Mouse (Mus musculus): ENCODE data around the gene A3galt2. TPM values are rescaled to one million over a fixed set of nuclear protein-coding genes. Genes with fewer than 3 reads are reported as not detected.

The A3galt2 gene
- polyA plus RNA-seq, 1 experiment from 2014 or later: 0.33 TPM

DNA sequence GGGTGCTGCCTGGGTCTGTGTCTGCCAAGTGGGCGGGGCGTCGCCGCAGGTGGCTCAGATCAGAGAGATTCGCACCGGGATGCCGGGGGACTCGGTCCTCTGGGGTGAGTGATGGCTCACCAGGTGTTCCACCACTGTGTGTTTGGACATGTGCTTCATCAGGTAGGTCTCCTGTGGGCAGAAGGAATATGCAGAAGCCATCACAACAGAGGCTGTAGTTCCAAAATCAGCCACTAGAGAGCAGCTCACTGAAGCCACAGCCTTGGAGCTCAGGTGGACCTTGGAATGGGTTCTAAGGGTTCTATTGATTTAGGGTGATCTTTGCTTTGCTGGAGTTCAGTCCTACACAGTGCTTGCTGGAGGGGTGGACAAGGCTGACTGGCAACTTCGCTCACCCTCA, 19.3 kb downstream of the A3galt2 start:
- H3K27ac ChIP-seq (ENCODE audit: low read depth, low read length): no peak overlapping the region
- no peaks in the 10 kb centered on the region for H3K27me3 ChIP-seq (ENCODE audit: control insufficient read depth, insufficient read depth, low read length)
- H3K9me3 ChIP-seq (ENCODE audit: control insufficient read depth, low read length): no peaks in the 10 kb centered on the region
- WGBS: 91% methylated on average over 9 of the region's 9 CpGs
- no peak overlapping the region for H3K9ac ChIP-seq (ENCODE audit: low read length)
- peaks cover 38% of the 10 kb centered on the region for H3K36me3 ChIP-seq (ENCODE audit: control insufficient read depth, insufficient read depth, low read length)
- 0 out of 2 replicates have a peak, but pooled peaks cover 2% of the 10 kb centered on the region for H3K4me1 ChIP-seq (ENCODE audit: control insufficient read depth, insufficient read depth, low read length)
- no peak overlapping the region for H3K4me2 ChIP-seq (ENCODE audit: low read depth)
- no peak overlapping the region for H3K4me3 ChIP-seq (ENCODE audit: low read depth, low read length)
- ATAC-seq (ENCODE audit: insufficient read depth, low FRiP score, low TSS enrichment): no peak
- peak; percentile 51 for DNase-seq (ENCODE audit: low spot score)

DNA sequence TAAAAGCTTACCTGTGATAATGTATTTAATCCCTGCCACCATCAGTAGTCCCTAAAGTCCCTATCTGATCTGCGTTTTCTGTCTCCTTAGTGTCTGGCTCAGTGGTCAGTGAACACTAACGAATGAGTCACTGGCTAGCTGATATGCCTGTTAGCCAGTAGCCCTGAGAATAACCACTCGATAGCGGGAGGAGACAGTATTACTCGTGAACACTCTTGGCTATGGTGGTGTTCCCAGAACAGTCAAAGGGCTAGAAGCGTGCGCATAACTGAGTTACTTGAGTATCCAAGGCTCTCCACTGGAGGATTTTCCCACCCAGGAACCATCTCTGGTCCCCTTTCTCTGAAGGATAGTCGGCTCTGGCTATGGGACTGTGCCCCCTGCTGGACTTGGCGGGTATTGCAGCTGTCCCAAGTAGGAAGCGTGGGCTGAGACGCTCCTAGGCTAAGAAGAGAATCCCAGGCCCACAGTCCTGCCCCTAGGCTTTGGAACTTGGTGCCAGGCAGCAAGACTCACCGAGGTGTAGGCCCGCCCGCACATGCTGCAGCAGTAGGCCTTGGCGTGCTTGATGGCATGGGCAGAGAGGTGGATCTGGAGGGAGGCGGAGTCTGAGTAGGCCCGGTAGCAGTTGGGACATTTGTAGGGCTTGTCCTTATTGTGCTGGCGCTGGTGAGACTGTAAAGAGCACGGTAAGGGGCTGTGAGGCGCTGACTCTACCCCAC, 21.6 kb downstream of the A3galt2 start:
- Histone ChIP-seq H3K36me3 (ENCODE audit: control insufficient read depth, insufficient read depth, low read length) (peaks cover 41% of the 10 kb centered on the region), H3K27me3 (ENCODE audit: control insufficient read depth, insufficient read depth, low read length) (no peaks in the 10 kb centered on the region), H3K4me1 (ENCODE audit: control insufficient read depth, insufficient read depth, low read length) (0 out of 2 replicates have a peak, but pooled peaks cover 2% of the 10 kb centered on the region), H3K4me2 (ENCODE audit: low read depth) (no peak overlapping the region), H3K9ac (ENCODE audit: low read length) (no peak overlapping the region), H3K9me3 (ENCODE audit: control insufficient read depth, low read length) (no peaks in the 10 kb centered on the region), H3K27ac (ENCODE audit: low read depth, low read length) (no peak overlapping the region), H3K4me3 (ENCODE audit: low read depth, low read length) (no peak overlapping the region)
- peak; percentile 86 for DNase-seq (ENCODE audit: low spot score)
- ATAC-seq (ENCODE audit: insufficient read depth, low FRiP score, low TSS enrichment): peak; percentile 48
- 49% methylated on average over 19 of the region's 20 CpGs for WGBS

DNA sequence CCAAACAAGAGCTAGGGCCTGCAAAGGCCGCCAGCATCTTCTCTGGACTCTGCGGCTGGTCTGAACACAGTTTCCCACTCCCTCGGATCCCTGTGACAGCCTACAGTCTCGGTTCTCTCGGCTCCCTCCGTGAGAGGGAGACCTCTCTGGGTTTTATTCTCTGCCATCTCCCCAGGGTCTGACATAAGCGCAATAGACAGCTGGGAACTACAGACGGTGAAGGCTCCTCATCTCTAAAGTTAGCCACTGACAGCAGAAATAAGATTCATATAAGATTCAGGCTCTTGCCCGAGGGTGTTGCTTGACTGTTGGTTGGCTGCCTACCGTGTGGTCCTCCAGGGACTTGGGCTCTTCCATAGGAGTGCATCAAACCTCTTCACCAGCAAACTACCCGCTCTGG, 22.4 kb downstream of the A3galt2 start:
- Histone ChIP-seq H3K27me3 (ENCODE audit: control insufficient read depth, insufficient read depth, low read length) (no peaks in the 10 kb centered on the region), H3K4me2 (ENCODE audit: low read depth) (no peak overlapping the region), H3K4me3 (ENCODE audit: low read depth, low read length) (no peak overlapping the region), H3K9ac (ENCODE audit: low read length) (no peak overlapping the region), H3K27ac (ENCODE audit: low read depth, low read length) (no peak overlapping the region), H3K4me1 (ENCODE audit: control insufficient read depth, insufficient read depth, low read length) (0 out of 2 replicates have a peak, but pooled peaks cover 2% of the 10 kb centered on the region), H3K36me3 (ENCODE audit: control insufficient read depth, insufficient read depth, low read length) (peaks cover 40% of the 10 kb centered on the region), H3K9me3 (ENCODE audit: control insufficient read depth, low read length) (no peaks in the 10 kb centered on the region)
- no peak for ATAC-seq (ENCODE audit: insufficient read depth, low FRiP score, low TSS enrichment)
- WGBS: 86% methylated on average over 11 of the region's 11 CpGs
- DNase-seq (ENCODE audit: low spot score): no peak

DNA sequence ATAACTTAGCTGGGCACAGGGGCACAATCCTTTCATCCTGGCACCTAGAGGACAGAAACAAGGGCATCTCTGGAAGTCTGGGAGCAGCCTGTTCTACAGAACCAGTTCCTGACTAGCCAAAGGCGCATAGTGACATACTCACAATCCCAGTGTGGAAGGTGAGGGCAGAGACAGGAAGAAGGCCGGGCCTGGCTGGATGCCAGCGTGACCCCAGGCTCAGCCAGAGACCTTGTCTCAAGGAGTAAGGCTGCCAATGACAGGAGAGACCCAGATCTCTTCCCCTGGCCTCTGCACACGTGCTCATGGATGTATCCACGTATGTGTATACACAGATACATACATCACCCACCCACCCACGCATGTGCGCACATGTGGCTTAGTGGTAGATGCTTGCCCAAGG, 26.9 kb downstream of the A3galt2 start:
- DNase-seq (ENCODE audit: low spot score) (no peak), ATAC-seq (ENCODE audit: insufficient read depth, low FRiP score, low TSS enrichment) (no peak)
- WGBS: 95% methylated on average over 7 of the region's 7 CpGs
- 0 out of 2 replicates have a peak, but pooled peaks cover under 1% of the 10 kb centered on the region for H3K4me1 ChIP-seq (ENCODE audit: control insufficient read depth, insufficient read depth, low read length)
- no peaks in the 10 kb centered on the region for H3K9me3 ChIP-seq (ENCODE audit: control insufficient read depth, low read length)
- H3K4me2 ChIP-seq (ENCODE audit: low read depth): no peak overlapping the region
- no peaks in the 10 kb centered on the region for H3K27me3 ChIP-seq (ENCODE audit: control insufficient read depth, insufficient read depth, low read length)
- no peak overlapping the region for H3K9ac ChIP-seq (ENCODE audit: low read length)
- peaks cover 40% of the 10 kb centered on the region for H3K36me3 ChIP-seq (ENCODE audit: control insufficient read depth, insufficient read depth, low read length)
- H3K4me3 ChIP-seq (ENCODE audit: low read depth, low read length): no peak overlapping the region
- no peak overlapping the region for H3K27ac ChIP-seq (ENCODE audit: low read depth, low read length)

DNA sequence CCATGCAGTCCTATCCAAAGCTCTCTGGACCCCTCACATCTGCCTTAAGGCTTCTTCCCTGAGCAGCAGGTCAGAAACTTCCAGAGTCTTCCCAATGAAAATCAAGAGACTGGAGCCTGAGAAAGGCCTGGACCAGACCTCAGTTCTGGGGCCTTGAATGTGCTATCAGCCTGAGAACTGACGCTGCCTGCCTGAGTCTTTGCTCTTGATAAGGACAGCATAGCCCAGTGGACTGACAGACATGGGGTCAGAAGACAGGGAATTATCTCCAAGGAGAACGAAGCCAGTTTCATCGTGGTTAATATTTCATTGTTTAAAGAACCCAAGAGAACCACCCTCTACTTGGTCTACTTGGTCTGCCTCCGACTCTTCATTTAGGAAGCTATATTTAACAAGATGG, 27.5 kb downstream of the A3galt2 start:
- WGBS: 87% methylated on average over 4 of the region's 4 CpGs
- Histone ChIP-seq H3K4me2 (ENCODE audit: low read depth) (no peak overlapping the region), H3K4me3 (ENCODE audit: low read depth, low read length) (no peak overlapping the region), H3K27me3 (ENCODE audit: control insufficient read depth, insufficient read depth, low read length) (no peaks in the 10 kb centered on the region), H3K4me1 (ENCODE audit: control insufficient read depth, insufficient read depth, low read length) (no peaks in the 10 kb centered on the region), H3K27ac (ENCODE audit: low read depth, low read length) (no peak overlapping the region), H3K9me3 (ENCODE audit: control insufficient read depth, low read length) (no peaks in the 10 kb centered on the region), H3K36me3 (ENCODE audit: control insufficient read depth, insufficient read depth, low read length) (peaks cover 42% of the 10 kb centered on the region), H3K9ac (ENCODE audit: low read length) (no peak overlapping the region)
- DNase-seq (ENCODE audit: low spot score) (no peak), ATAC-seq (ENCODE audit: insufficient read depth, low FRiP score, low TSS enrichment) (no peak)

DNA sequence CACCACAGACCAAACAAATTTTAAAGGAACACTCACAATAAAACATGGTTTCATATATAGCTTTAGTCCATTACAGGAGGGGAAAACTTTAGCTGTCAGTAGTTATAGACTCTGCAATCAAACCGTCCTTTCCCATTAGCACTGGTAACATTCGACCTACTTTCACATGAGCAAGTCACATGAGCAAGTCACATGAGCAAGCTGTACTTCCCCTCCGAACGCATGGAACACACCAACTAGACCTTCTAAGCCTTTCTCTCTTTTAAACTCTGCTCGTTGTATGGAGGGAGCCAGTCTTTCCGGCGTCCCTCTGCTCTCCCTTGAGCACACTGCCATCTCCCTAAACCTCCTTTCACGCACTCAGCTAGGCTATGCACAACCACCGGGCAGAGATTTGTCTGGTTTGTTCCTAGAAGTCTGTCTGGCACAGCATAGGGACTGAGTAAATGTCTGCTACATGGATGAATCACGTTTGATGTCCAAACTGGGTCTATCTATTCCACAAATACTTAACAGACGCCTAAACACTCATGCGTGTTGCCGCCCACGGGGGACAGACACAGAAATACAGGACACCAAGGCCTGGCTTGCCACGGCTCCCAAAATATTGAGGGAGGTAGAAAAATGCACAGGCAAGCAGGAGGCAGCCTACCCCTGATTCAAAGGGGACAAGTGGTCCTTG, 29.9 kb downstream of the A3galt2 start:
- H3K4me2 ChIP-seq (ENCODE audit: low read depth): no peak overlapping the region
- H3K9me3 ChIP-seq (ENCODE audit: control insufficient read depth, low read length): no peaks in the 10 kb centered on the region
- H3K4me3 ChIP-seq (ENCODE audit: low read depth, low read length): no peak overlapping the region
- H3K36me3 ChIP-seq (ENCODE audit: control insufficient read depth, insufficient read depth, low read length): peaks cover 32% of the 10 kb centered on the region
- WGBS: 93% methylated on average over 15 of the region's 15 CpGs
- H3K27me3 ChIP-seq (ENCODE audit: control insufficient read depth, insufficient read depth, low read length): no peaks in the 10 kb centered on the region
- no peak overlapping the region for H3K27ac ChIP-seq (ENCODE audit: low read depth, low read length)
- H3K9ac ChIP-seq (ENCODE audit: low read length): no peak overlapping the region
- DNase-seq (ENCODE audit: low spot score) (no peak), ATAC-seq (ENCODE audit: insufficient read depth, low FRiP score, low TSS enrichment) (no peak)
- H3K4me1 ChIP-seq (ENCODE audit: control insufficient read depth, insufficient read depth, low read length): no peaks in the 10 kb centered on the region

DNA sequence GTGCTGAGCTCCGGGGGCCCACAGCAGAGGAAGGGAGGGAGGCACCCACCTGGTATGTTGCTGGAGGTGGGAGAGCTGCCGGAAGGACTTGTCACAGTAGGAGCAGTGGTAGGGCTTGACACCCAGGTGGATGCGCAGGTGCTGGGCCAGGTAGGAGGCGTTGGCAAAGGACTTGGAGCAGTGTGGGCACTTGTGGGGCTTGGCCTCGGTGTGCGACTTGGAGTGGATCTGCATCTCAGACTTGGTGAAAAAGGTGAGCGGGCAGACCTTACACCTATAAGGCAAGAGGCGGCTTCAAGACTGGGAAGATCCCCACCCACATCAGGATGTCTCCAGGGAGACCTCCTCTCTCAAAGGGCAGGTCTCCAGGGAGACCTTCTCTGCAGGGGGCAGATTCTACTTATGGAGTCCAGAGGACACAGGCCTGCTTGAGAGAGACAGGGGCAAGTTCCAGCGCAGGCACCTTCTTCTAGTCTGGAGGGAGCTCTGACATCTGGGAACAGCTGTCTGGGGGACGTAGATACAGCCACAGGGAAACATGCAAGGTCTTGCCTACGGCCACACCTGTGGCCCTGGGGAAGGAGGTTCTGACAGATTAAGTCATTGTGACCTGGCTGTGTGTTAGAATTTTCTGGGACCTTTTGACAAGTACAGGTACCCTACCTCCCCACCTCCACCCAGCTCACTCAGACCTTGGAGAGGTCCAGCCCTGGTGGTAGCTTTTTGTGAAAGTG, 30.9 kb downstream of the A3galt2 start:
- H3K4me3 ChIP-seq (ENCODE audit: low read depth, low read length): no peak overlapping the region
- H3K4me2 ChIP-seq (ENCODE audit: low read depth): no peak overlapping the region
- H3K36me3 ChIP-seq (ENCODE audit: control insufficient read depth, insufficient read depth, low read length): peaks cover 30% of the 10 kb centered on the region
- no peak for ATAC-seq (ENCODE audit: insufficient read depth, low FRiP score, low TSS enrichment)
- no peak for DNase-seq (ENCODE audit: low spot score)
- H3K27me3 ChIP-seq (ENCODE audit: control insufficient read depth, insufficient read depth, low read length): no peaks in the 10 kb centered on the region
- H3K4me1 ChIP-seq (ENCODE audit: control insufficient read depth, insufficient read depth, low read length): no peaks in the 10 kb centered on the region; the same call in 1 of the 2 replicates
- H3K9me3 ChIP-seq (ENCODE audit: control insufficient read depth, low read length): no peaks in the 10 kb centered on the region
- WGBS: 89% methylated on average over 11 of the region's 11 CpGs
- H3K27ac ChIP-seq (ENCODE audit: low read depth, low read length): no peak overlapping the region
- no peak overlapping the region for H3K9ac ChIP-seq (ENCODE audit: low read length)

DNA sequence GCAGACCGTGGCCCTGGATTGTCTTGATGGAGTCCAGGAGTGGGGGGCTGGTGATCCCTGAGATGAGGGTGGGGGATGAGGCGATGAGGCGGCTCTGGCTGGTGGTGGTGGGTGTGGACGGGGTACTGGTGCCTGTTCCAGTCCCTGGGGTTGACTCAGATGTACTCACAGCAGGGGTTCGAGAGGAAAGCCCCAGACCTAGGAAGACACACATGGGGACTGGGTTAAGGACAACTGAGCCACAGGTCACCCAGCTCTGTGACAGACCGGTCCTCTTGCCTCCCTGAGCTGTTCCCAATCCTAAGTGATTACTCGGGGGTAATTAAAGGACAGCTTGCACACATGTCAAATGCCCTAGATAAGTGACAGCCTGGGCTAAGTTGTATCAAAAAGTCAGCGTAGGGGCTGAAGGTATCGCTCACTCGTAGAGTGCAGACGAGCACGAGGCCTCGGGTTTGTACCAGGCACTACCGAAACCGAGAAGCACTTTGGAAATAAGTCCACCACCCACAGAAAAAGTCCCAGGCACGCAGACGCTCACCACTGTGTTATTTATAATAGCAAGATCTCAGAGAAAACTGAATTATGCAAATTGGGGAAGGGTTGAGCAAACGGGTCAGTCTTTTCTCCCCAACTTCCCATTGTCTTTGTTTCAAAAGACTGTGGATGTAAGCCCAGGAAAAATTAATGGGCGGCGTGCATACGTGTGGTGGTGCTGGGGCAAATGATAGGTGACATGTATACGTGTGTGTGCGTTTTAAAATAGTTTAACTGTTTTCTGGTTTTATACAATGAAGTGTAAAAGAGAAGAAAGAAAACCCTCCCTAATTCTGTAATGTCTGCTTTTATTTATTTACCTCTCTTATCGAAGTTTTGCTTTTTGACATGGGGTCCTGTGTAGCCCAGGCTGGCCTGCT, 32.1 kb downstream of the A3galt2 start:
- H3K4me1 ChIP-seq (ENCODE audit: control insufficient read depth, insufficient read depth, low read length): no peaks in the 10 kb centered on the region; the same call in 1 of the 2 replicates
- H3K4me3 ChIP-seq (ENCODE audit: low read depth, low read length): no peak overlapping the region
- no peaks in the 10 kb centered on the region for H3K27me3 ChIP-seq (ENCODE audit: control insufficient read depth, insufficient read depth, low read length)
- no peak overlapping the region for H3K27ac ChIP-seq (ENCODE audit: low read depth, low read length)
- ATAC-seq (ENCODE audit: insufficient read depth, low FRiP score, low TSS enrichment) (no peak), DNase-seq (ENCODE audit: low spot score) (no peak)
- H3K4me2 ChIP-seq (ENCODE audit: low read depth): no peak overlapping the region
- peaks cover 28% of the 10 kb centered on the region for H3K36me3 ChIP-seq (ENCODE audit: control insufficient read depth, insufficient read depth, low read length)
- 91% methylated on average over 24 of the region's 24 CpGs for WGBS
- no peaks in the 10 kb centered on the region for H3K9me3 ChIP-seq (ENCODE audit: control insufficient read depth, low read length)
- H3K9ac ChIP-seq (ENCODE audit: low read length): no peak overlapping the region
